Mouse (Mus musculus) ES-Bruce4 (cell line): ENCODE results near the gene Rnf168.
A peak's percentile ranks its signal among the peaks of the same experiment; 100 is the strongest.

Experiments
- CTCF ChIP-seq: IDR thresholded peaks from one replicate; pipeline ENCODE4 v1.8.1; 2011; ENCODE audit warnings: low read depth, low read length
- EP300 ChIP-seq: IDR thresholded peaks from 2 replicates; pipeline ENCODE4 v1.6.1; 2011; ENCODE audit warnings: low read depth, low read length; ENCODE audit not compliant: insufficient read depth
- POLR2A ChIP-seq: IDR thresholded peaks from one replicate; pipeline ENCODE4 v1.8.1; 2011; ENCODE audit warnings: low read length; ENCODE audit not compliant: insufficient read depth

DNA sequence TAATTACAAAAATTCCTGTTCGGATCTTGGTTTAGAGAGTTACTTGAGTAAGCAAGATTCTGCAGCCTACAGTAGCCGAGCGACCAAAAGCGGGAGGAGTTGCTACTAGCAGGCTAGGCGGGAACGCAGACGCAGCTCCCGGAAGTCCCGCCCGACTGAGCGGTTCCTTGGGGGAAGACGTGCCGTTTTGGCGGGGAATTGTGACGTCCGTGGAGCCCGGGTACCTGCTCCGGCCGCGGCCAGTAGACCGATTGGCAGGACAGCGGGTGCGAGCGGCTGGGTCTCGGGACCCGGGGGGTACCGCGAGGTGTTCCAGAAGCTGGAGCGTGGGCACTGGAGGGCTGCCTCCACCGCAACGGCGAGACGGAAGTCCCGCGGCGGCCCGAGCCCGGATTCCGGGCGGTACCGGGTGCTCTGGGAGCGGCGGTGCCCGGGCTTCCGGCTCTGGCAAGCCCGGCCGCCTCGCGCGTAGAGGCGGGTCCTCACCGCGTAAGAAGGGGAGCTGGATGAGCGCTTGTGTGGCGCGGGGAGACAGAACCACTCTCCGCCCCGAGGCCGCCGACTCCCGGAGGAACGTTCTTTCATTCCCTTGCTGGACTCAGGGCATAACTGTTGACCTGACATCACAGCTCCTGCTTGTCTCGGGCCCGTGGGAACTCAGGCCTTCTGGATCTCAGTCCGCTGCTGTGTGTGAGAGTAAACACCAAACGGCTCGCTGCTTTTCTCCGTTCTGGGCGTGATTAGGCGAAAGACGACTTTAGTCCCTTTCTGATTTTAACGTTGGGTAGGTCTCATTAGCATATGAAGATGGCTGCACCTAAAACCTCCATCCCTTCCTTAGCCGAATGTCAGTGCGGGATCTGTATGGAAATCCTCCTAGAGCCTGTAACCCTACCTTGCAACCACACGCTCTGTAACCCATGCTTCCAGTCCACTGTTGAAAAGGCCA lies at the start of gene Rnf168:
- TF ChIP-seq POLR2A (peak; percentile 58), CTCF (no peak), EP300 (0 out of 2 replicates have a peak, but pooled peaks have one; percentile 11)
